Mouse (Mus musculus) regulatory T cell (primary cell): ENCODE results near the gene Ppm1m.

Experiments used
- in situ Hi-C: fragments of 300-600 bp; cut with MboI, MseI; formaldehyde crosslinking; loops from one replicate; pipeline ENCODE4 v1.15.1; 2025; ENCODE audit warnings: high pct_unique_total_duplicates

Gene Ppm1m

DNA sequence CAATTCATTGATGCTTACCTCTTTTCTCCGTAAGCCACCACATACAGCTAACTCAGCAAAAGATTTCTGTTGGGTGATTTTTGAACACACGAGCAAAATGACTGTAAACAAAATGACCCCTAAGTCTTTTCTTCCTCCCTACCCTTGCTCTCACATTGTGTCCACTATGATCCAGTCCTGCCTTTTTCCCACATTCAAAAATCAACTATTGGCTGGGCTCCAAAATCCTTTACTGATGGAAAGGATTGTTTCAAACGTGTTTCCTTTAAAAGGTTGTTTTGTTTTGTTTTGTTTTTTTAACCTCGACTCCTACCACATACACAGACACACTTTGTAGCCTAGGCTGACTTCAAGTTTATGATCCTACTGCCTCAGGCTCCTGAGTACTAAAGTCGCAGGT, 39.1 kb downstream of the Ppm1m start:
- in situ Hi-C loops = loop anchor here (10.0 to 25.0 kb wide), 2 partner anchors 274 to 1127 kb away; partner anchors contain the start of genes Acy1, Cish and Mapkapk3

GRCm38 (mm10) chr9:106159784-106160301, 39.7 kb downstream of the Ppm1m start:
- in situ Hi-C loops = loop anchor here (10.0 to 25.0 kb wide), 2 partner anchors 275 to 1127 kb away; partner anchors contain the start of genes Acy1, Cish and Mapkapk3

GRCm38 (mm10) chr9:106159237-106159636, 40.3 kb downstream of the Ppm1m start:
- in situ Hi-C loops = loop anchor here (25.0 kb wide), 1 partner anchor 1128 kb away; the partner anchor contains the start of genes Cish and Mapkapk3

DNA sequence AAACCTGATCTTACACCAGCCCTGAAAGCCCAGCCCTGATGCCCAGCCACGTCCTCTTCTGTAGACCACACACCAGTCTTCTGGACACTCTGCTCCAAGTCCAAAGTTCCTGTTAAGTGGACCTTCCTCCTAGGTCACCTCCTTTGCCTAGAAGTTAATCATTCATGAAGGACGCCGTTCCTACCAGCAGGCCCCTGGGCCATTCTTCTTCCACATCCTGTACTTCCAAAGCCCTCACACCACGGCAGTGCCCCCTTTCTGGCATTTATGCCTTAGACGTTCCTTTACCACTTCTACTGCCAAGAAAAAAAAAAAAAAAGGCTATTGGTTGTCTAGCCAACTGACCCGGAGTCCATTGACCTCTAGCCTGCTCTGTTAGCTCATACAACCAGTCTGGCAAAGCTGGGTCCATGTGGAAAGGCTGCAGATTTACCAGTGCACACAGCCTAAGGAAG, 41.5 kb downstream of the Ppm1m start, which contains the start of gene Glyctk:
Glyctk (minus strand) TSS at position 102 of the 455 bp plus-strand sequence.
- in situ Hi-C loops = loop anchor here (25.0 kb wide), 1 partner anchor 1129 kb away; the partner anchor contains the start of genes Cish and Mapkapk3

GRCm38 (mm10) chr9:106157623-106157925, 42.0 kb downstream of the Ppm1m start:
- in situ Hi-C loops = loop anchor here (25.0 kb wide), 1 partner anchor 1130 kb away; the partner anchor contains the start of genes Cish and Mapkapk3

GRCm38 (mm10) chr9:106156921-106157622, 42.5 kb downstream of the Ppm1m start:
- in situ Hi-C loops = loop anchor here (25.0 kb wide), 1 partner anchor 1130 kb away; the partner anchor contains the start of genes Cish and Mapkapk3

GRCm38 (mm10) chr9:106156419-106156818, 43.1 kb downstream of the Ppm1m start:
- in situ Hi-C loops = loop anchor here (25.0 kb wide), 1 partner anchor 1131 kb away; the partner anchor contains the start of genes Cish and Mapkapk3

DNA sequence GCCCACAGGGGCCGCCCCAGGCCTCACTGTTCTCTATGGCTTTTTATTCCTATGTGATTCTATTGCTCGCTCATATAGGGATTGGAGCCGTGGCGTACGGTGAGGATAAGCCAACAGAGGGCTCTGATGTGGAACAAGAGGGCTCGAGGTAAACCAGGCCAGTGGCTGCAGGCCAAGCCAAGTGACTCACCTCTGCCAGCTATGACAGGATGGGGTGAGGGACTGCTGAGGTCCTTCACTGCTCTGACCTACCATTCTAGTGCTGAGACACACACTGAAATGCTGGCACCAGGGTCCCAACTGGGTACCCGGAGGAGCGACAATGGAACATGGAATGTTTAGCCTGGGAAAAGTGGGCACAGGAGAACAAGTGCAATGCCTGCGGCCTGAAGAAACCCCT, 45.4 kb downstream of the Ppm1m start:
- in situ Hi-C loops = loop anchor here (25.0 kb wide), 1 partner anchor 1133 kb away; the partner anchor contains the start of genes Cish and Mapkapk3

GRCm38 (mm10) chr9:106149399-106149754, 50.2 kb downstream of the Ppm1m start:
- in situ Hi-C loops = no loop called here

DNA sequence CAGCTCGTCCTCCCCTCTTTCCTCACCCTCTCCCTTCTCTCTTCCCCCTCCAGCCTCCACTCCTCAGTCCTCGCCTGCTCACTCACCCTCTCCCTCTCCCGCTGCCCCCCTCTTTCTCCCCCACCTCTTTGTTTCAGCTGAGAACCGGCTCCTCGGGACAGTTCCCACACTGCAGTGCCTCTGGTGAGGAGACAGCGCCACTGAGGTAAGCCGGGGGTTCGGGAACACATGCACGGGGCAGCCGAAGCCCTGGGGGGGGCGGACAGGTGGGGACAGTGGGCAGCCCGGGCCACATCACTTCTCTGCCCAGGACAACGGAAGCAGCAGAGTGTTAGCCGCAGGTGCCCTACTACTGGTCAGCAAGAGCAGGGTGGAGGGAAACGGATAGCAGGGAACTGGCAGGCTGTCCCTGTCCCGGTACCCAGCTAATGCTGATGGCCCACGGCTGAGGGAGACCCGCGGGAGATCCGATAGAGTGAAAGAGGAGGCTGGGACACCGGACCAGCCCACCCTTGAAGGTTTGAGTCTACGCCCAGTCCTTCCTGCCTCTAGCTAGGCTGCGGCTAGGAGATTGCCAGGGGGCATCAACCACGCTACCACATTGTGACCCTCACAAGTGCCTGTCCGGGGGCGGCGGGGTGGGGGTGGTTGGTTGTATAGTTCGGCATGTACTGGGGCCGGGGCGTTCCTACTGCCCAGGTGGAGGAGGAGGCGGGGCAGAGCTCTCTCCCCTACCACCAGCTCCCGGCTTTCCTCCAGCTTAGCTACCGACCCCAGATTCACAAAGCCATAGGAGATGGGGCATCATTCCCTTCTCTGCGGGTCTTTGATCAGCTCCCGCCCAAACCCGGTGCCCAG, 50.8 kb downstream of the Ppm1m start:
- in situ Hi-C loops = no loop called here

DNA sequence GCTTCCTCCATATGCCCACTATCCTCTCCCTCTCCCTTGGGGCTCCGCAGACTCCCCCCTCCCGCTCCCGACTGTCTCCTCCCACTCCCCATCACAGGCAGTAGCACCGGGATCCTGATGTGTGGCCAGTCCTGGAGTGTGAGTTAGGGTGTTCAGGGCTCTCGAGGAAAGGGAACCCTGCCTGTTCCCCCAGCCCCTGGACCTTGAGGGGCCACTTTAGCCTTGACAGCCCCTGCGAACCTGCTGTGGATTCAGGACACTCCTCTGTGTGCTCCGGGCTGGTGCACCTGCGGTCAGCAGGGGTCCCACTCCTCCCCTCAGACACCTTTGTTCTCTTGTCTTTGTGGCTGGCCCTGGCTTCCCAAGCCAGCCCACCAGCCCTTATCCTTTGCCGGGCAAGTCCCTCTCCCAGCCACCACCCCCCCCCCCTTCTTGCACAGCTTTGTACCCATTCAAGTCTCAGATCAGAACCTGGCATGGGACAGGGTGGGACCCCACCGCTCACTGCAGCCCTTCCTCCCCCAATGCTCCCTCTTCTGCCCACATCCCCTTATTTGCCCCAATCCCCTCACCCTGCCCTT, 51.6 kb downstream of the Ppm1m start:
- in situ Hi-C loops = no loop called here

DNA sequence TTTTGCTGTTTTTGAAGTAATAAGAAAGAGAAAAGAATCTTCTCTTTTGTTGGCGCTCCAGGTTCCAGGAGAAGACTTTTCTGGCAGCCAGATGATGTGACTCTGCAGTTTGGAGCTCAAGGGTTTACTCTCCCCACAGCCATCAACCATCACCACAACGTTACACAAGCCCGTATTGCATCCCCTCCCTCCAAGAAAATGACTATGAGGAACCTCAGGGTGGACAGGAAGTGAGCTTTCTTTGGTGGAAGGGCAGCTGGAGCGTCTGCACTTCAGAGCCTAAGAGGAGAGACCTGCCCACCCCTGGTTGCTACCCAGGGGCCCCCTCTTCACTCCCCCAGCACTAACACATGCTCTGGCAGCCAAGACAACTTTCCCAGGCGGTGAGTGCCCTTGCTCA, 52.3 kb downstream of the Ppm1m start:
- in situ Hi-C loops = no loop called here

GRCm38 (mm10) chr9:106145582-106145981, 54.0 kb downstream of the Ppm1m start:
- in situ Hi-C loops = no loop called here
